Mouse (Mus musculus): ENCODE measurements around the gene Msh3. TPM values are rescaled to one million over a fixed set of nuclear protein-coding genes. Genes with fewer than 3 reads are reported as not detected.

Msh3 gene
- polyA plus RNA-seq, 1 experiment from 2014 or later: 30.9 TPM

DNA sequence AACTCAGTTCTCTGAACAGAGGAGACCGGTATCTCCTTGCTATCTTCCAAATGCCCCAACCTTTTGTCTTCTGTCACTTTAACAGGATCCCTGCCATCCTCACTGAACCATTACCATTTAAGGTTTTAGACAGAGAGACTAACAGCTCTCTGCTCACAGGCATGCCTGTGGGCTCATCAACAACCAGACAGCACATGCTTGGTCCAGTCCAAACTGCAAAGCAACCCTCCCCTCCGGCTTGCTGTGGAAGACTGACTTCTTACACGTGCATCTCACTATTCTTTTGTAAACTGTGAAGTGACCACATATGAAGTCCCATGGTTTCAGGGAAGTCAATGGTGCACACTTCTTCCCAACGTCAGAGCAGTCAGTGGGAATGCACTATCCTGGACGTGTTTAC lies 93.5 kb downstream of the Msh3 start:
- Histone ChIP-seq H3K9ac (replicated peaks; ENCODE audit: low read depth, low read length) (no peak overlapping the region), H3K27me3 (ENCODE audit: control insufficient read depth, insufficient read depth, low read length) (no peaks in the 10 kb centered on the region), H3K4me2 (replicated peaks; ENCODE audit: low read depth, low read length) (no peak overlapping the region), H3K4me3 (ENCODE audit: low read depth, low read length) (no peak overlapping the region), H3K27ac (ENCODE audit: low read length) (no peak overlapping the region), H3K4me1 (ENCODE audit: control insufficient read depth, insufficient read depth, low read length) (no peaks in the 10 kb centered on the region), H3K9me3 (ENCODE audit: control insufficient read depth, low read depth, low read length) (no peaks in the 10 kb centered on the region), H3K36me3 (ENCODE audit: control insufficient read depth, insufficient read depth, low read length) (no peaks in the 10 kb centered on the region)
- 80% methylated on average over 5 of the region's 5 CpGs for WGBS
- ATAC-seq (ENCODE audit: insufficient number of reproducible peaks, insufficient read depth, low FRiP score, low read depth): no peak

DNA sequence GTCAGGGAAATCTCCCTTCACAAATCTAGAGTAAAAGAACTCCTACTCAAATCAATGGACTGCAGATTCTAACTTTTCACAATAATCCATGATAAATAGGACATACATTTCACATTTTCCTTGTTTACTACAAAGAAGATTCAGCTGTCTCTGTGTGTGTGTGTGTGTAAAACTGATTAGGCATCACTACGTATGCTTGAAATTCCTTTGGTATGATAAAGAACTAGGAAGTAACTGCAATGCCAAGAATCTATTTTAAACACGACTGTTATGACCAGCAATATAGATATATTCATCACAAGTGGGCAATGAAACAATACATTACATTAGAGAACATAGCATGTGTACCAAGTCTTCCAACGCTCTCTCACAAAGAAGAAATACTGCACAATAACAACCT lies 99.3 kb downstream of the Msh3 start:
- no peak overlapping the region for H3K9ac ChIP-seq (replicated peaks; ENCODE audit: low read depth, low read length)
- no peaks in the 10 kb centered on the region for H3K9me3 ChIP-seq (ENCODE audit: control insufficient read depth, low read depth, low read length)
- H3K4me3 ChIP-seq (ENCODE audit: low read depth, low read length): no peak overlapping the region
- peaks cover 5% of the 10 kb centered on the region; the same call in 1 of the 2 replicates for H3K36me3 ChIP-seq (ENCODE audit: control insufficient read depth, insufficient read depth, low read length)
- no peak overlapping the region for H3K27ac ChIP-seq (ENCODE audit: low read length)
- WGBS: 73% methylated on average over 3 of the region's 3 CpGs
- no peak for ATAC-seq (ENCODE audit: insufficient number of reproducible peaks, insufficient read depth, low FRiP score, low read depth)
- no peaks in the 10 kb centered on the region for H3K4me1 ChIP-seq (ENCODE audit: control insufficient read depth, insufficient read depth, low read length)
- no peak overlapping the region for H3K4me2 ChIP-seq (replicated peaks; ENCODE audit: low read depth, low read length)
- H3K27me3 ChIP-seq (ENCODE audit: control insufficient read depth, insufficient read depth, low read length): no peaks in the 10 kb centered on the region

DNA sequence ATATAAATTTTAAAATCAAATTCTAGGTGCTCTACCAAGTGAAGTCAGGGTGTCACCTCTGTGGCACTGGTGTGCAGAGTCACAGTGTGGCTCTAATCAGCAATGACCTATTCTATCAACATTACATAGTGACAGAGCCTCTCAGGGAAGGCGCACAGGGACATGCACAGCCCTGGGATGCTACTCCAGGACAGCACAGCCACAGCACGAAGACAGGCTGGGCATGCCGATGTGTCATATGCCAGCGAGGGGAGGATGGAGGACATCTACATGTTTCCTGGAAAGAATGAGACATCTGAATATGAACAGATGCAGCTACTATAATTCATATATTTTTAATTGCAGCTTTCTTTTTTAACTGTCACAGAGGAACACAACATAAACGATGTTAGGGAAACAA lies 101.0 kb downstream of the Msh3 start:
- no peak for ATAC-seq (ENCODE audit: insufficient number of reproducible peaks, insufficient read depth, low FRiP score, low read depth)
- no peaks in the 10 kb centered on the region for H3K9me3 ChIP-seq (ENCODE audit: control insufficient read depth, low read depth, low read length)
- peaks cover 5% of the 10 kb centered on the region for H3K36me3 ChIP-seq (ENCODE audit: control insufficient read depth, insufficient read depth, low read length)
- 94% methylated on average over 5 of the region's 5 CpGs for WGBS
- no peak overlapping the region for H3K4me3 ChIP-seq (ENCODE audit: low read depth, low read length)
- no peaks in the 10 kb centered on the region for H3K27me3 ChIP-seq (ENCODE audit: control insufficient read depth, insufficient read depth, low read length)
- H3K9ac ChIP-seq (replicated peaks; ENCODE audit: low read depth, low read length): no peak overlapping the region
- no peak overlapping the region for H3K4me2 ChIP-seq (replicated peaks; ENCODE audit: low read depth, low read length)
- no peak overlapping the region for H3K27ac ChIP-seq (ENCODE audit: low read length)
- no peaks in the 10 kb centered on the region for H3K4me1 ChIP-seq (ENCODE audit: control insufficient read depth, insufficient read depth, low read length)

DNA sequence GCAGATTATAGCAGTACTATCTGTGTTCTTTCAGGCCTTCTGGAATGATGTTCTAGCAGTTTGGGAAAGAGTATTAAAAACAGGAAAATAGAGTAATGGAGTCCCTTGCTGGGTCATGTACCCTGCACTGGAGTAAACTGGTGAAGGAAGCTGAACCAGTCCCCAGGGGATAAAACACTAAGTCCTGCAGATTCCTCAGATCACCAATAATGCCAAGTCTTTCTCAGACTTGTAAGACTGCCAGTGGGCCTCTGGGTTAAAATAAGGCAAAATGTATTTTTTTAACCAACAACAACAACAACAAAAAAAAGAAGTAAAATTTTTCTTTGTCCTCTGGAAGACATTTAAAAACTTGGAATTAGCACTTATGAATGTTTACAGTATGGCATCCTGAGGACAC lies 102.5 kb downstream of the Msh3 start:
- Histone ChIP-seq H3K9me3 (ENCODE audit: control insufficient read depth, low read depth, low read length) (no peaks in the 10 kb centered on the region), H3K27me3 (ENCODE audit: control insufficient read depth, insufficient read depth, low read length) (no peaks in the 10 kb centered on the region), H3K9ac (replicated peaks; ENCODE audit: low read depth, low read length) (no peak overlapping the region), H3K4me1 (ENCODE audit: control insufficient read depth, insufficient read depth, low read length) (no peaks in the 10 kb centered on the region), H3K4me3 (ENCODE audit: low read depth, low read length) (no peak overlapping the region), H3K36me3 (ENCODE audit: control insufficient read depth, insufficient read depth, low read length) (peaks cover 5% of the 10 kb centered on the region), H3K27ac (ENCODE audit: low read length) (no peak overlapping the region), H3K4me2 (replicated peaks; ENCODE audit: low read depth, low read length) (no peak overlapping the region)
- ATAC-seq (ENCODE audit: insufficient number of reproducible peaks, insufficient read depth, low FRiP score, low read depth): no peak

DNA sequence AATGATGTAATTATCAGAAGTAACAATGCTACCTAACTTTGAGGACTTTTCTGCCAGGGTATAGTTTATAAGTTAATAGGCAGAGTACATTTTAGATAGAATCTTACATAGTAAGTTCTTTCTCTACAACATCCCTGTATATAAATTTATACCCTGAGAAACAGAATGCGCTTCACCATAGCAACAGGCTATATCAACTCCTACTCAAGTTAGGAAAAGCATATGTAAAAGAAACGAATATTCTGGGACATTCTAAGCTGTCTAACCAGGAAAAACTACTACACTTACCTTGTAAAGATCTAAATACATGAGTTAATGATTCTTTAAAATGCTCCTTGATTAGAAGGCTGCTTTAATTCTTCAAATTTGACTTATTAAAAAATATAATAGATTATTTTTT lies 107.2 kb downstream of the Msh3 start:
- ATAC-seq (ENCODE audit: insufficient number of reproducible peaks, insufficient read depth, low FRiP score, low read depth): no peak
- no peaks in the 10 kb centered on the region; the same call in 1 of the 2 replicates for H3K36me3 ChIP-seq (ENCODE audit: control insufficient read depth, insufficient read depth, low read length)
- H3K9me3 ChIP-seq (ENCODE audit: control insufficient read depth, low read depth, low read length): no peaks in the 10 kb centered on the region
- H3K27me3 ChIP-seq (ENCODE audit: control insufficient read depth, insufficient read depth, low read length): no peaks in the 10 kb centered on the region
- WGBS: 90% methylated on average over 2 of the region's 2 CpGs
- H3K4me1 ChIP-seq (ENCODE audit: control insufficient read depth, insufficient read depth, low read length): no peaks in the 10 kb centered on the region
- no peak overlapping the region for H3K9ac ChIP-seq (replicated peaks; ENCODE audit: low read depth, low read length)
- H3K4me2 ChIP-seq (replicated peaks; ENCODE audit: low read depth, low read length): no peak overlapping the region
- H3K4me3 ChIP-seq (ENCODE audit: low read depth, low read length): no peak overlapping the region
- H3K27ac ChIP-seq (ENCODE audit: low read length): no peak overlapping the region

DNA sequence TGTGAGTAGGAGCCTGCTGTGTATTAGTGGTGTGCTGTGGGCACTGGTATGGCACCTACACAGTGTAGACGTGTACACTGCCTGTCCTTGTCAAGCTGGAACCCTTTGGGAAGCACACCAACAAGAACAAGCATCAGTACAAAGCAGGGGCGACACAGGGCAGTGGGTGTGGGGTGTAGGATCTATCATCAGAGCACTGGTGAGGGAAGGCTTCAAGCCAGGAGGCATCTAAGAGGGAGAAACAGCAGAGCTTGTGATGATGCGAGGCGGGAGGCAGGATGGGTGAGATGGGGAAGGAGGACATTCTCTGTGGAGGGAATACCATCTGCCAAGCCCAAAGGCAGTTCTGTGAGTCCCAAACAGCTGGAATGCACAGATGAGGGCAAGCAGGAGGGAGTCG lies 107.8 kb downstream of the Msh3 start:
- WGBS: 93% methylated on average over 5 of the region's 5 CpGs
- Histone ChIP-seq H3K9me3 (ENCODE audit: control insufficient read depth, low read depth, low read length) (no peaks in the 10 kb centered on the region), H3K4me3 (ENCODE audit: low read depth, low read length) (no peak overlapping the region)

DNA sequence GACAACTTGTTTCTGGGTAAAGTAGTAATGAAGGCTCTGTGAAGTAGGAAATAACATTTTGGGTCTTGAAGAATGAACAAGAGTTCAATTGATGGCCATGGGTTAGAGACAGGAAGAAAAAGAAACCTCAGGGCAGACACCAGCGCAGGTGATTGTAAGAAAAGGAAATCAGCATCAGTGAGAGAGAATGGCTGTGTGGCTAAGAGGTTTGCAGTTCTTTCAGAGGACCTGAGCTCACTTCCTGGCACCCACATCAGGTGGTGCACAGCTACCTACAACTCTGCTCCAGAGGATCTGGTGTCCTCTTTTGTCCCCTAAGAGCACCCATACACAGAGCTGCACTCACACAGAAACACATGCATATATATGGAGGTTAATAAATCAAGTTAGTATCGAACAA lies 110.1 kb downstream of the Msh3 start:
- H3K9ac ChIP-seq (replicated peaks; ENCODE audit: low read depth, low read length): no peak overlapping the region
- WGBS: 89% methylated on average over 2 of the region's 2 CpGs
- H3K4me3 ChIP-seq (ENCODE audit: low read depth, low read length): no peak overlapping the region
- H3K9me3 ChIP-seq (ENCODE audit: control insufficient read depth, low read depth, low read length): no peaks in the 10 kb centered on the region
- no peak overlapping the region for H3K4me2 ChIP-seq (replicated peaks; ENCODE audit: low read depth, low read length)
- no peaks in the 10 kb centered on the region for H3K4me1 ChIP-seq (ENCODE audit: control insufficient read depth, insufficient read depth, low read length)
- no peaks in the 10 kb centered on the region for H3K27me3 ChIP-seq (ENCODE audit: control insufficient read depth, insufficient read depth, low read length)
- no peaks in the 10 kb centered on the region; the same call in 1 of the 2 replicates for H3K36me3 ChIP-seq (ENCODE audit: control insufficient read depth, insufficient read depth, low read length)
- H3K27ac ChIP-seq (ENCODE audit: low read length): no peak overlapping the region
- ATAC-seq (ENCODE audit: insufficient number of reproducible peaks, insufficient read depth, low FRiP score, low read depth): no peak

More for the DNA sequence above, 107.8 kb downstream of the Msh3 start:
- no peak for ATAC-seq (ENCODE audit: insufficient number of reproducible peaks, insufficient read depth, low FRiP score, low read depth)
- Histone ChIP-seq H3K4me2 (replicated peaks; ENCODE audit: low read depth, low read length) (no peak overlapping the region), H3K4me1 (ENCODE audit: control insufficient read depth, insufficient read depth, low read length) (no peaks in the 10 kb centered on the region), H3K27me3 (ENCODE audit: control insufficient read depth, insufficient read depth, low read length) (no peaks in the 10 kb centered on the region), H3K27ac (ENCODE audit: low read length) (no peak overlapping the region), H3K36me3 (ENCODE audit: control insufficient read depth, insufficient read depth, low read length) (no peaks in the 10 kb centered on the region; the same call in 1 of the 2 replicates), H3K9ac (replicated peaks; ENCODE audit: low read depth, low read length) (no peak overlapping the region)

DNA sequence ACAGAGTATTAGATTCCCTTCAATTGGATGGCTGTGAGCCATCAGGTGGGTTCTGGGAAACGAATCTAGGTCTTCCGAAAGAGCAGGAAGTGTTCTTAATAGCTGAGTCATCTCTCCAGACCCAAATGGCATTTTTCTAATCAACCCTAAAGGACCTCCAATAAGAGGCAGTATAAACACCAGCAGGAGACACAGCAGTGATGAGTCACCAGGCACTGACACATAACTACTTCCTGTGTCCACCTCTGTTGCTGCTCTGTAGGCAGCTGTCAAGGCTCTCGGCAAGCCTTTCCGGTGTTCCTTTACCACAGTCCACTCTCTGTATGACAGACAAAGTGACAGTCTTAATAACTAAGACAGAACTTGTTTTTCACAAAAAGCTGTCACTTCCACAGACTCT lies 113.4 kb downstream of the Msh3 start:
- Histone ChIP-seq H3K4me3 (ENCODE audit: low read depth, low read length) (no peak overlapping the region), H3K4me1 (ENCODE audit: control insufficient read depth, insufficient read depth, low read length) (no peaks in the 10 kb centered on the region), H3K36me3 (ENCODE audit: control insufficient read depth, insufficient read depth, low read length) (no peaks in the 10 kb centered on the region; the same call in 1 of the 2 replicates), H3K27me3 (ENCODE audit: control insufficient read depth, insufficient read depth, low read length) (no peaks in the 10 kb centered on the region), H3K9ac (replicated peaks; ENCODE audit: low read depth, low read length) (no peak overlapping the region), H3K27ac (ENCODE audit: low read length) (no peak overlapping the region), H3K4me2 (replicated peaks; ENCODE audit: low read depth, low read length) (no peak overlapping the region), H3K9me3 (ENCODE audit: control insufficient read depth, low read depth, low read length) (no peaks in the 10 kb centered on the region)
- ATAC-seq (ENCODE audit: insufficient number of reproducible peaks, insufficient read depth, low FRiP score, low read depth): no peak
- WGBS: 72% methylated on average over 4 of the region's 4 CpGs

DNA sequence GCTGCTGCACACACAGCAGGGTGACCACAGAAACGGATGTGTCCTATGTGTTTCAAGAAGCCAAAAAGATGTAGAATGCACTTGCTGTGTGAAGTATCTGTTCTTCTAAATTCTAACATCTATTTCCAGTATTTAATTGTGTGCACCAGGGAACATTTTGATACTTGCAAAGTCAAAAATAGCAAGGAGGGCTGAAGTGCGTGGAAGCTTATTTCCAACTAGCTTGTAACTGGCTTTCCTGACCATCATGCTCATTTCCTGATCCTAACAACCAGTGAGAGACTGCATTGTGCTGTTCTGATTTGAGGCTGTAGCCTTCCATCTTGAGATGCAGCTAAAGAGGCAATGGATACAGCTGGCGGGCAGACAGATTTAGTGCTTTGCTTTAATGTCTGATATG lies 116.9 kb downstream of the Msh3 start:
- ATAC-seq (ENCODE audit: insufficient number of reproducible peaks, insufficient read depth, low FRiP score, low read depth): no peak
- WGBS: 86% methylated on average over 3 of the region's 3 CpGs
- H3K27me3 ChIP-seq (ENCODE audit: control insufficient read depth, insufficient read depth, low read length): no peaks in the 10 kb centered on the region
- H3K4me1 ChIP-seq (ENCODE audit: control insufficient read depth, insufficient read depth, low read length): no peaks in the 10 kb centered on the region
- H3K9ac ChIP-seq (replicated peaks; ENCODE audit: low read depth, low read length): no peak overlapping the region
- H3K27ac ChIP-seq (ENCODE audit: low read length): no peak overlapping the region
- H3K9me3 ChIP-seq (ENCODE audit: control insufficient read depth, low read depth, low read length): no peaks in the 10 kb centered on the region
- no peak overlapping the region for H3K4me2 ChIP-seq (replicated peaks; ENCODE audit: low read depth, low read length)
- no peak overlapping the region for H3K4me3 ChIP-seq (ENCODE audit: low read depth, low read length)
- H3K36me3 ChIP-seq (ENCODE audit: control insufficient read depth, insufficient read depth, low read length): no peaks in the 10 kb centered on the region; the same call in 1 of the 2 replicates
